Mouse (Mus musculus) embryonic stem cell, embryonic (primary cell): Measurements from ENCODE around the gene Meiob.

Source experiments
- CTCF ChIA-PET, 4 experiments: fragments of 300-600 bp in 2 of 4; fragments of 350-600 bp in 2 of 4; sonication (Branson Sonifier 250); formaldehyde crosslinking; loops; one replicate each; lab custom pipeline; 2022; ENCODE audit warnings: inconsistent platforms in 2 of 4; lab: Charles Lee
- POLR2A ChIA-PET, 4 experiments: fragments of 300-600 bp in 2 of 4; fragments of 350-600 bp in 2 of 4; sonication (Branson Sonifier 250); formaldehyde crosslinking; loops; one replicate each; lab custom pipeline; 2022; ENCODE audit warnings: antibody characterized with exemption in 4 of 4, inconsistent platforms in 1 of 4; lab: Charles Lee

Meiob gene

GRCm38 (mm10) chr17:24874989-24875388, 70.9 kb downstream of the Meiob start:
- CTCF ChIA-PET, result interaction anchor here in 2 of 4 experiments (0.5 to 1.6 kb wide), 2 partner anchors 43 to 139 kb away, joined by 4 to 5 read pairs; partner anchors contain the start of gene Msrb1 (in 1 of the 2)
- POLR2A ChIA-PET, result interaction anchor here in 3 of 4 experiments (0.7 to 24.0 kb wide), 12 partner anchors 4 to 242 kb away, joined by 3 to 369 read pairs (median 50); partner anchors contain the start of genes Fahd1 (in 3 of the 3), Spsb3 (in 3 of the 3), Eme2 (in 2 of the 3) and Igfals (in 2 of the 3)

DNA sequence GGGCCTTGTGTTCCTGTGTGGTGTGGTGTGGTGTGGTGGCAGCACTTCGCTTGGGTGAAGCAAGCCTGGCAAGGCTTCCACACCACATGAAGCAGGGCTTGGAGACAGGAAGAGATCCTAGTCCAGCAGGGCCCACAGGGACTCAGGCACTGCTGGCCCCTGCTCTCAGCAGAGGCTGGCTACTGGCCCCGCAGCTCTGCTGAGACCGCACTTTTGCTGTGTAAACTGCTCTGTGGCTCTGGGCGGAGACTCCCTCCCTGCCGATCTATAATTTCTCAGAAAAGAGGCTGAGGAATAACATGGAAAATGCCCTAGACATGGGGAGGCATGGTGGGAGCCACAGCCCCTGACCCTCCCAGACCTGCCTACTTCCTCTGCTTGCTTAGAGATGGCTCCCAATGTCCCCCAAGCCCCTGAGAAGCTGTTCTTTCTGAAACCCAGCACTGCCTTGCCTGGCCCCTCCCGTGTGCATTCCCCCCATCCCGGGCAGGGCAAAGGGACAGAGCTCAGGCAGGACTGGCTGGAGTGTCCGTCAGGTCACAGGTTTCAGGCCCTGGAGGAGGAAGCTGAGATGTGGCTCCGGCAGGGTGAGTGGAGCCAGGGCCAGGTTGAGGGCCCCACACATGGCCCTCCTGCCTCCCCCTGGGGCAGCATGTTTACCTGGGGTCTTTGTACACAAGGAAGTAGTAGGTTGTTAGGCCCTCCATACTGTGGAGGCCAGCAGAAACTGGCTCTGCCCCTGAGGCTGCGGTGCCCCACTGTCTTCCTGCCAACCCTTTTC, 73.4 kb downstream of the Meiob start:
- ChIA-PET CTCF (interaction anchor here in 1 of 4 experiments (1.0 to 1.5 kb wide), 3 partner anchors 27 to 98 kb away, joined by 3 to 5 read pairs (median 3); partner anchors contain the start of gene Fahd1), POLR2A (interaction anchor here in 3 of 4 experiments (0.6 to 24.0 kb wide), 54 partner anchors 8 to 626 kb away, joined by 3 to 369 read pairs (median 4); partner anchors contain the start of genes Fahd1 (in 3 of the 3), Eme2 (in 2 of the 3), Hagh (in 2 of the 3) and Igfals (in 2 of the 3))

DNA sequence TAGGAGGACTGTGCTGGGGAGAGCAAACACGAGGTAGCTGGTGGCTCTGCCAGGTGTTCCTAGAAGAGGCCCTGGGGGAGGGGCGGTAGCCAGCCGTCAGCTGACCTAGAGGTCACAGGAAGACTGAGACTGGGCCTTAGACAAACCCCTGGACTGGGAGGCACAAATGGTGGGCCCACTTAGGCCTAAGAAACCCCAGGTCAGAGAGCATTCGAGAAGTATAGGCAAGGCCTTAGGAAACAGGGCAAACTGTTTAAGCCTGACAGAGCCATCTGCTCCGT, 74.0 kb downstream of the Meiob start:
- ChIA-PET POLR2A (interaction anchor here in 3 of 4 experiments (0.6 to 24.0 kb wide), 56 partner anchors 9 to 626 kb away, joined by 3 to 369 read pairs (median 4); partner anchors contain the start of genes Fahd1 (in 3 of the 3), Eme2 (in 2 of the 3), Hagh (in 2 of the 3) and Igfals (in 2 of the 3)), CTCF (interaction anchor here in 2 of 4 experiments (1.0 to 1.7 kb wide), 5 partner anchors 28 to 132 kb away, joined by 3 to 5 read pairs (median 3); partner anchors contain the start of gene Fahd1 (in 1 of the 2))

DNA sequence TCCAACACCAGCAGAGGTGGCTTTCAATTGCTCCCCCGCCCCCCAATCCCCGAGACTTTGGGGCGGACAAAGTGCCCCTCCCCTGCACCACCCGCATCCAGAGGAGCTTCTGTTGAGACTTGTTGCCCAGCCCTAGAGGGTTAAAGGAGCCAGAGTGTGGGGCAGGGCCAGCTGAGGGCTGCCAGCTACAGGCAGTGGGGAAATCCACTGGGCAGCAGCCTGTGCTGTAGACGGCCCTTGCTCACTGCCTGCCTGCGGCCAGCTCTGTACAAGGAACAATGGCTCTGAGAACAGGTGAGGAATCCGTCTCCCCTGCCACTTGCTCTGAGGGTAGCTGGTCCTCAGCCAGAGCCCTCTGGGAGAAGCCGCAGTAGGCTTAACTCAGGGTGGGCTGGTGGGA, 74.4 kb downstream of the Meiob start:
- CTCF ChIA-PET, result interaction anchor here in 3 of 4 experiments (0.7 to 1.7 kb wide), 6 partner anchors 28 to 217 kb away, joined by 3 to 5 read pairs (median 3); partner anchors contain the start of gene Fahd1 (in 1 of the 3)
- POLR2A ChIA-PET, result interaction anchor here in 3 of 4 experiments (0.6 to 24.0 kb wide), 60 partner anchors 8 to 400 kb away, joined by 3 to 369 read pairs (median 4); partner anchors contain the start of genes Fahd1 (in 3 of the 3), Eme2 (in 2 of the 3), Hagh (in 2 of the 3) and Igfals (in 2 of the 3)

GRCm38 (mm10) chr17:24881738-24882440, 77.8 kb downstream of the Meiob start:
- ChIA-PET CTCF (interaction anchor here (0.6 to 3.1 kb wide), 19 partner anchors 9 to 293 kb away, joined by 3 to 14 read pairs (median 4); partner anchors contain the start of genes Eme2 (in 1 of the 4), Fahd1 (in 1 of the 4), Hagh (in 1 of the 4) and Mrps34 (in 1 of the 4)), POLR2A (interaction anchor here (0.6 to 21.0 kb wide), 29 partner anchors 9 to 363 kb away, joined by 3 to 369 read pairs (median 4); partner anchors contain the start of genes Fahd1 (in 3 of the 4), Igfals (in 3 of the 4), Eme2 (in 2 of the 4) and Hagh (in 2 of the 4))

- ChIA-PET POLR2A (interaction anchor here (0.8 to 21.0 kb wide), 13 partner anchors 8 to 36 kb away, joined by 3 to 369 read pairs (median 4); partner anchors contain the start of genes Eme2 (in 4 of the 4), Mrps34 (in 4 of the 4), Igfals (in 2 of the 4) and Nme3 (in 2 of the 4)), CTCF (interaction anchor here in 1 of 4 experiments (0.6 kb wide), 1 partner anchor 83 kb away, joined by 4 read pairs; no protein-coding TSS in a partner anchor)
Measured at GRCm38 (mm10) chr17:24884391-24884790, 80.3 kb downstream of the Meiob start.

- ChIA-PET CTCF (interaction anchor here in 2 of 4 experiments (1.2 to 1.6 kb wide), 2 partner anchors 10 to 45 kb away, joined by 4 read pairs; partner anchors contain the start of genes Eme2 (in 1 of the 2) and Mrps34 (in 1 of the 2)), POLR2A (interaction anchor here in 3 of 4 experiments (0.7 to 21.0 kb wide), 23 partner anchors 7 to 947 kb away, joined by 3 to 369 read pairs (median 7); partner anchors contain the start of genes Eme2 (in 2 of the 3), Fahd1 (in 2 of the 3), Igfals (in 2 of the 3) and Mrps34 (in 2 of the 3))
Measured at GRCm38 (mm10) chr17:24885356-24886133, 81.5 kb downstream of the Meiob start.

DNA sequence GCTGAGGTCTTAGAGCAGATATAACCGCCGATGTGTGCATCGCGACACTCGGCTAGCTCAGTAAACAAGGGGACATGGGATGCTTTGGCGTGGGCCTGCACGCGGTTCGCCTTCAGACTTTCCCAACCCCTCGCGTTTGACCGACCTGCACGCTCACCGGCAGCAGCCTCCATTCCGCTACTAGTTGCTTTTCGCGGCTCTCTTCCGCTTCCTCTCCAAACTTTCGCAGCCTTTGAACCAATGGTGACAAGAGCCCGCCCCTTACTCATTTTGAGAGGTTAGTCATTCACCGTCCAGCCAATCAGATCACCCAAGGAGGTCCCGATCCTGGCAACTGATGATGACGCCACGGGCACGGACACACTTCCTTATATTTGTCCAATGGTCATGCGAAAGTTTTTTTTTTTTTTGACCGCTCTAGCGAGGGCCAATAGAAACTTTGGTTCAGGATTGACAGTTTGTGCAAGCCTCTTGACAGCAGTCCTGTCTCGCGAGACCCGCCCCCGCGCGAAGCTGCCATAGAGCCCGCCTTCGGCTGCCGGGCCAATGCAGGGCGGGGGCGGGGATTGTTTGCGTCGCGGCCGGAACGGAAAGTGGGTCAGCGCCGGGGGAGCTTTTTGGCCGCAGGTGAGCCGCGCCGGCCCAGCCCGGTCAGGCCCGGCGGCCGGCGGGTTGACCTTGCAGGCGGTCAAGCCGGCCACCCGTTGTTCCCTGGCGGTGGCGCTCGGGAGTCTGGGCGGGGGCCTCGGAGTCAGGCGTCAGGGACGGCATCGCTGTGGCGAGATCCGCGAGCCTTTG, 82.2 kb downstream of the Meiob start, which contains the start of the genes Nubp2 and Spsb3:
TSS of gene Nubp2 (minus strand) at position 216 of the 798 bp plus-strand sequence.
TSS of gene Spsb3 (plus strand) at position 510 of the 798 bp plus-strand sequence.
- POLR2A ChIA-PET, result interaction anchor here (0.6 to 21.0 kb wide), 57 partner anchors 8 to 947 kb away, joined by 3 to 369 read pairs (median 4); partner anchors contain the start of genes Eme2 (in 3 of the 4), Fahd1 (in 3 of the 4), Mrps34 (in 3 of the 4) and Hs3st6 (in 2 of the 4)
- CTCF ChIA-PET, result interaction anchor here (0.5 to 1.6 kb wide), 16 partner anchors 9 to 1810 kb away, joined by 3 to 7 read pairs (median 3); partner anchors contain the start of genes Eme2 (in 2 of the 4), Mrps34 (in 2 of the 4), Fahd1 (in 1 of the 4) and Msrb1 (in 1 of the 4)

GRCm38 (mm10) chr17:24886932-24887271, 82.8 kb downstream of the Meiob start:
- ChIA-PET POLR2A (interaction anchor here (0.6 to 21.0 kb wide), 56 partner anchors 8 to 946 kb away, joined by 3 to 369 read pairs (median 4); partner anchors contain the start of genes Eme2 (in 3 of the 4), Fahd1 (in 3 of the 4), Mrps34 (in 3 of the 4) and Hs3st6 (in 2 of the 4)), CTCF (interaction anchor here (0.5 to 1.6 kb wide), 16 partner anchors 8 to 1810 kb away, joined by 3 to 7 read pairs (median 3); partner anchors contain the start of genes Eme2 (in 2 of the 4), Mrps34 (in 2 of the 4), Fahd1 (in 1 of the 4) and Msrb1 (in 1 of the 4))

GRCm38 (mm10) chr17:24887291-24888080, 83.4 kb downstream of the Meiob start:
- ChIA-PET CTCF (interaction anchor here in 1 of 4 experiments (1.1 kb wide), 1 partner anchor 46 kb away, joined by 3 read pairs; no protein-coding TSS in a partner anchor), POLR2A (interaction anchor here in 3 of 4 experiments (0.7 to 21.0 kb wide), 26 partner anchors 8 to 946 kb away, joined by 3 to 369 read pairs (median 5); partner anchors contain the start of genes Fahd1 (in 3 of the 3), Igfals (in 2 of the 3), Nme3 (in 2 of the 3) and Cramp1l (in 1 of the 3))

GRCm38 (mm10) chr17:24888862-24889261, 84.8 kb downstream of the Meiob start:
- ChIA-PET CTCF (no interaction called here), POLR2A (interaction anchor here in 3 of 4 experiments (0.8 to 21.0 kb wide), 14 partner anchors 7 to 171 kb away, joined by 3 to 369 read pairs (median 3); partner anchors contain the start of genes Igfals (in 2 of the 3), Eme2 (in 1 of the 3), Fahd1 (in 1 of the 3) and Jpt2 (in 1 of the 3))
